22 mouse cellular contexts compared by ENCODE assay signal in genomic region chr10:22927977-22928376, GRCm38 (mm10).
A peak's percentile ranks its signal among the peaks of the same experiment; 100 is the strongest.
DNase-seq lines count a peak whose midpoint lies in the region; ATAC-seq and TF ChIP-seq lines count a peak whose summit lies in the region.
"Had no signal": no experiment of that assay in that cellular context is flagged by ENCODE, and none has a peak within 500 bp of the region (broad histone marks: within the 10 kb centered on the region; RNA-seq: fewer than 3 reads in every experiment).

No protein-coding gene starts in this region.

- no peaks in the 10 kb centered on the region for H3K4me1 ChIP-seq in intestine, embryonic 14.5 days (replicated peaks; ENCODE audit: control insufficient read depth, insufficient read depth, low read length)
- no peaks in the 10 kb centered on the region for H3K4me1 ChIP-seq in intestine, postnatal 0 days (replicated peaks; ENCODE audit: control insufficient read depth, insufficient read depth, low read length)
- H3K4me1 ChIP-seq: embryonic facial prominence, embryonic 15.5 days; forebrain, embryonic 15.5 days; limb, embryonic 15.5 days; liver, embryonic 15.5 days; megakaryocyte, embryonic 14.5 days; midbrain, embryonic 13.5 days had no signal

- no peak overlapping the region for H3K9ac ChIP-seq in intestine, embryonic 14.5 days (ENCODE audit: low read length)
- no peak overlapping the region for H3K9ac ChIP-seq in intestine, postnatal 0 days (ENCODE audit: low read depth, low read length)
- H3K9ac ChIP-seq: embryonic facial prominence, embryonic 15.5 days; forebrain, embryonic 15.5 days; limb, embryonic 15.5 days; liver, embryonic 15.5 days; midbrain, embryonic 13.5 days had no signal

- no peak overlapping the region for H3K4me2 ChIP-seq in intestine, embryonic 14.5 days (ENCODE audit: low read length)
- H3K4me2 ChIP-seq in intestine, postnatal 0 days (replicated peaks; ENCODE audit: low read depth), result no peak overlapping the region
- H3K4me2 ChIP-seq: embryonic facial prominence, embryonic 15.5 days; forebrain, embryonic 15.5 days; limb, embryonic 15.5 days; liver, embryonic 15.5 days; midbrain, embryonic 13.5 days had no signal

- WGBS in intestine, embryonic 14.5 days, result 51% methylated on average over 8 of the region's 8 CpGs
- 67% methylated on average over 8 of the region's 8 CpGs for WGBS in intestine, postnatal 0 days

- H3K27me3 ChIP-seq in intestine, embryonic 14.5 days (replicated peaks; ENCODE audit: control insufficient read depth, insufficient read depth, low read length), result no peaks in the 10 kb centered on the region
- H3K27me3 ChIP-seq in intestine, postnatal 0 days (replicated peaks; ENCODE audit: control insufficient read depth, insufficient read depth, low read length), result no peaks in the 10 kb centered on the region
- H3K27me3 ChIP-seq: embryonic facial prominence, embryonic 15.5 days; forebrain, embryonic 15.5 days; limb, embryonic 15.5 days; liver, embryonic 15.5 days; megakaryocyte, embryonic 14.5 days; midbrain, embryonic 13.5 days had no signal

- no peaks in the 10 kb centered on the region for H3K9me3 ChIP-seq in intestine, embryonic 14.5 days (ENCODE audit: control insufficient read depth, low read length)
- H3K9me3 ChIP-seq in intestine, postnatal 0 days (ENCODE audit: control insufficient read depth), result no peaks in the 10 kb centered on the region
- H3K9me3 ChIP-seq: embryonic facial prominence, embryonic 15.5 days; forebrain, embryonic 15.5 days; heart, embryonic 10.5 days; limb, embryonic 15.5 days; liver, embryonic 15.5 days; midbrain, embryonic 13.5 days had no signal

- no peak for TF ChIP-seq CTCF in intestine, postnatal 0 days (IDR thresholded peaks at IDR 0.05; ENCODE audit: low read depth)

- H3K4me3 ChIP-seq in intestine, embryonic 14.5 days (ENCODE audit: low read depth, low read length), result no peak overlapping the region
- no peak overlapping the region for H3K4me3 ChIP-seq in intestine, postnatal 0 days (ENCODE audit: low read depth, low read length)
- H3K4me3 ChIP-seq: embryonic facial prominence, embryonic 15.5 days; forebrain, embryonic 15.5 days; heart, embryonic 10.5 days; left cerebral cortex, adult 2 months; limb, embryonic 15.5 days; liver, embryonic 15.5 days; megakaryocyte, embryonic 14.5 days; midbrain, embryonic 13.5 days had no signal

- no peaks in the 10 kb centered on the region for H3K36me3 ChIP-seq in intestine, embryonic 14.5 days (ENCODE audit: control insufficient read depth, insufficient read depth, low read length)
- no peaks in the 10 kb centered on the region for H3K36me3 ChIP-seq in intestine, postnatal 0 days (ENCODE audit: control insufficient read depth, insufficient read depth)
- H3K36me3 ChIP-seq: embryonic facial prominence, embryonic 15.5 days; forebrain, embryonic 15.5 days; heart, embryonic 10.5 days; limb, embryonic 15.5 days; liver, embryonic 15.5 days; midbrain, embryonic 13.5 days had no signal

- ATAC-seq in intestine, embryonic 14.5 days (replicated peaks; ENCODE audit: low FRiP score, low TSS enrichment, low read depth), result no peak
- no peak for ATAC-seq in intestine, postnatal 0 days
- ATAC-seq: forebrain, embryonic 15.5 days; hindbrain, embryonic 16.5 days; midbrain, embryonic 13.5 days had no signal

- DNase-seq in intestine, embryonic 14.5 days (ENCODE audit: low spot score), result no peak
- DNase-seq in urinary bladder, postnatal 14 days (ENCODE audit: low spot score), result peak; percentile 5
- DNase-seq in urinary bladder, postnatal 4 days (ENCODE audit: low spot score in 2 of 2), result no peak
- peak; percentile 25 to 75 for DNase-seq in lung, postnatal 4 days
- DNase-seq in heart, adult 9 months (ENCODE audit: low spot score in 2 of 2), result no peak
- no peak for DNase-seq in heart, postnatal 10 days
- no peak for DNase-seq in adrenal gland, adult (ENCODE audit: inconsistent age in 2 of 2, low spot score in 1 of 2)
- DNase-seq: adrenal gland, postnatal 14 days; cerebellum, adult 8-10 months; kidney, adult 18-20 months; left cerebral cortex, postnatal 4 days; thymus, postnatal 25 days had no signal

- intact Hi-C loops in heart, postnatal 10 days (cut with DNase I), result no loop called here

- H3K27ac ChIP-seq in intestine, embryonic 14.5 days (ENCODE audit: low read depth), result 0 out of 2 replicates have a peak overlapping the region, but pooled peaks have one; percentile 51
- H3K27ac ChIP-seq in intestine, postnatal 0 days (ENCODE audit: low read depth, low read length), result no peak overlapping the region
- H3K27ac ChIP-seq: embryonic facial prominence, embryonic 15.5 days; forebrain, embryonic 15.5 days; heart, embryonic 10.5 days; left cerebral cortex, adult 2 months; limb, embryonic 15.5 days; liver, embryonic 15.5 days; midbrain, embryonic 13.5 days had no signal

Comparison
In these comparisons a context has a peak if more than half of its experiments do, and no peak if none do; other contexts are left out.
1. DNase-seq: peak in urinary bladder, postnatal 14 days (single experiment) and lung, postnatal 4 days (2 of 2); none in intestine, embryonic 14.5 days (single experiment), urinary bladder, postnatal 4 days (0 of 2), heart, adult 9 months (0 of 2), heart, postnatal 10 days (0 of 2) and adrenal gland, adult (0 of 2).